Mouse (Mus musculus) kidney, postnatal 0 days (tissue): ENCODE measurements around the gene Kirrel3. TPM values are rescaled to one million over a fixed set of nuclear protein-coding genes. Genes with fewer than 3 reads are reported as not detected.

Source experiments
- ATAC-seq: fragments of 200-750 bp; cut with Nextera tagmentation; replicated peaks from 2 replicates; pipeline ENCODE4 v1.8.0; 2017; ENCODE audit warnings: low read depth, moderate number of reproducible peaks, moderate TSS enrichment, moderate library complexity; ENCODE audit not compliant: low FRiP score
- DNase-seq: peaks from one replicate; pipeline ENCODE4 v3.0.0-alpha.2; 2016; ENCODE audit warnings: low spot score
- H3K27ac ChIP-seq: fragments of 300-500 bp; sonication (generic); 2 replicates; pipeline ENCODE4 v1.5.1; 2014; ENCODE audit warnings: mild to moderate bottlenecking
- H3K27me3 ChIP-seq: fragments of 300-500 bp; sonication (generic); 2 replicates; pipeline ENCODE4 v1.6.1; 2014; ENCODE audit warnings: low read length, mixed read lengths; ENCODE audit not compliant: insufficient read depth
- H3K36me3 ChIP-seq: fragments of 300-500 bp; sonication (generic); 2 replicates; pipeline ENCODE4 v1.6.1; 2014; ENCODE audit warnings: low read length, mixed read lengths; ENCODE audit not compliant: insufficient read depth
- H3K4me1 ChIP-seq: fragments of 300-500 bp; sonication (generic); replicated peaks from 2 replicates; pipeline ENCODE4 v1.6.1; 2014; ENCODE audit warnings: antibody characterized with exemption, low read length, mixed read lengths; ENCODE audit not compliant: insufficient read depth
- H3K4me2 ChIP-seq: fragments of 300-500 bp; sonication (generic); 2 replicates; pipeline ENCODE4 v1.6.1; 2014; ENCODE audit warnings: mild to moderate bottlenecking, low read length, moderate library complexity, mixed read lengths
- H3K4me3 ChIP-seq: fragments of 300-500 bp; sonication (generic); replicated peaks from 2 replicates; pipeline ENCODE4 v1.5.1; 2014; ENCODE audit warnings: low read depth, low read length
- H3K9ac ChIP-seq: fragments of 300-500 bp; sonication (generic); 2 replicates; pipeline ENCODE4 v1.6.1; 2014; ENCODE audit warnings: low read depth, low read length
- H3K9me3 ChIP-seq: fragments of 300-500 bp; sonication (generic); replicated peaks from 2 replicates; pipeline ENCODE4 v1.6.1; 2016; ENCODE audit warnings: low read length, inconsistent platforms, mixed read lengths
- CTCF ChIP-seq: IDR thresholded peaks from 2 replicates; pipeline ENCODE4 v1.5.1; 2016; ENCODE audit warnings: antibody characterized with exemption, low read depth, mild to moderate bottlenecking, moderate library complexity
- WGBS: fragments of 180-500 bp; shearing (Covaris S2); extraction: QIAGEN DNeasy Blood & Tissue Kit; methylation state at CpG from one replicate; pipeline ENCODE4 v1.1.7; 2014; 5-methylcytosine and 5-hydroxymethylcytosine counted together
- polyA plus RNA-seq: library from polyadenylated mRNA; unstranded; fragments of >200 nt; fragmentation: Nextera tagmentation; extraction: Ambion mirVana; gene quantifications from 2 replicates; pipeline ENCODE4 v1.2.1, GENCODE M21; 2015

The Kirrel3 gene
- polyA plus RNA-seq, 1 experiment from 2014 or later: 0.82 TPM

DNA sequence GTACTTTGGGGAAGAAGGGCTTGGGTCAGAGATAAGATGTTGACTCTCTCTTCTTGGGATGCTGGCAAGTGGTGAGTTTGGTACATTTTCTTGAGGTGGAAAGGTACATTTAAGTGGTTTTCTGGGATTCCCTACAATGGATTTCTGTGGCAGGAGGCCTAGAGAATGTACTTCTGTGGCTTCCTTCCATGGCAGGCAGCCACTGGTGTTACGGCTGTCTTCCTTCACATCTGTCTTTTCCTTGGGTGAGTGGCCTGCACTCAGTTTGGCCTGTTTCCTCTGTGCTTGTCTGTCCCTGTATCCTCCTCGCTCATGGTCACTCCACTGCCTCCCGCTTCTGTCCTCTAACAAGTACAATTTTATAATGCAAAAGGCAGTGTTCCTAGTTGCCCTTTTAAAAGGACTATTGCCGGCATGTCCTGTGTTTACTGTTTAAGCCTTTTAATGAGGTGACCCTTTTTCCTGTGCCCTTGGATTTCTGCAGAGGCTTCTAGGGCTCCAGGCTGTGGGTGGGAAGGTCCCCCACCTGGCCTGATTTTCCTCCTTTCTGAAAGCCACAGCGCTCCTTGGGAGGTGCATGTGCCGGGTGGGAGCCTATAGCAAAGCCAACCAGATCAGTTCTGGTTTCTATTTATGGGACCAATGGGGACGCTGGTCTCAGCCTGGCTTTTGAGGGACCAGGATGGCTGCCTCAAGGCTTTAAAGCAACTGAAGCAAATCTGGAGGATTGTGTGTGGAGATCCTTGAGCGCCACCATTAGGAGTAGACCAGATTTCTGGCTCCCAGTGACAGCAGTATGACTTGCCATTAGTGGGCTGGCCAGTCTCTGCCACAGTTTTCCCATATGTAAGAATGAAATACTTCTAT, 491.1 kb downstream of the Kirrel3 start:
- H3K4me1 ChIP-seq: no peaks in the 10 kb centered on the region
- no peaks in the 10 kb centered on the region for H3K9me3 ChIP-seq
- no peak overlapping the region for H3K4me2 ChIP-seq
- no peak overlapping the region for H3K4me3 ChIP-seq
- no peak overlapping the region for H3K27ac ChIP-seq
- peak; percentile 35 for DNase-seq
- no peak for ATAC-seq
- WGBS: 62% methylated on average over 8 of the region's 8 CpGs
- TF ChIP-seq CTCF: no peak
- no peaks in the 10 kb centered on the region for H3K27me3 ChIP-seq
- no peaks in the 10 kb centered on the region for H3K36me3 ChIP-seq
- H3K9ac ChIP-seq: no peak overlapping the region

DNA sequence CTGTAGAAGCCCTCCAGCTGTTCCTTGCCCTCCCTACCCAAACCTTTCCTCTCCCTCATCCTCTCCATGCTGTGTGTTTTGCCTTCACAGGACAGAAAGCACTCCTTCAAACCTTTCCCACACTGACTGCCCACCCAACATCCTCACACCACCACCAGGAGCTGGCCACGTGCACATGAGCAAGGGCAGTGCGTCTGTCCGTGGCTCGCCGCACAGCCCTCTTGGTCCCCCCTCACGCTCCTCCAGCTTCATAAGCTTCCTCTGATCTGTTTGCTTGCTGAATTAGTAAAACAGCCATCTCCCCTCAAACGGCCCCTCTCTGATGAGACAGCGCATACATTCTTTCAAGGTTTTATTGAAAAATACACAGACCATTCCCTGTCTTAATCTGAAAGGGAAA, 492.0 kb downstream of the Kirrel3 start:
- no peaks in the 10 kb centered on the region for H3K27me3 ChIP-seq
- no peak for DNase-seq
- TF ChIP-seq CTCF: no peak
- no peak overlapping the region for H3K27ac ChIP-seq
- H3K4me3 ChIP-seq: no peak overlapping the region
- H3K9me3 ChIP-seq: no peaks in the 10 kb centered on the region
- H3K4me1 ChIP-seq: no peaks in the 10 kb centered on the region
- no peak overlapping the region for H3K4me2 ChIP-seq
- ATAC-seq: no peak
- WGBS: 32% methylated on average over 8 of the region's 8 CpGs
- no peaks in the 10 kb centered on the region for H3K36me3 ChIP-seq
- no peak overlapping the region for H3K9ac ChIP-seq

DNA sequence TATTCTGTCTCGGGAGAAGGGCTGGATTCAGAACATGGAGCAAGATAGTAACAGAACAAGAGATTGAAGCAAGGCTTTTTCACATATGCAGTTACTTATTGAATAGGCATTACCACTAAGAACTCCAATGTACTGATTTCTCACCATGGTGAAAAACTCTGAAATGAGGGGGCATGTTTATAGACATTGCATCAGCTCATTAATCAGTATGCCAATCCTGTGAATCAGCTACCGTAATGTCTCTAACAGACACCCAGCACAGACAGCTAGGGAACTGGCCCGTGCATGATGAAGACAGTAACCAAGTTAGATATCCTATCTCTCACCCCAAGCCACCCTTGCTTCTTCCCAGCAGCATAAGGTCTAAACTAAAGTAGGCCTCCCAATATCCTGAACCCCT, 492.5 kb downstream of the Kirrel3 start:
- DNase-seq (no peak), ATAC-seq (no peak)
- Histone ChIP-seq H3K36me3 (no peaks in the 10 kb centered on the region), H3K27ac (no peak overlapping the region), H3K4me1 (no peaks in the 10 kb centered on the region), H3K27me3 (no peaks in the 10 kb centered on the region), H3K4me2 (no peak overlapping the region), H3K4me3 (no peak overlapping the region), H3K9me3 (no peaks in the 10 kb centered on the region), H3K9ac (no peak overlapping the region)
- 66% methylated on average over 3 of the region's 3 CpGs for WGBS
- TF ChIP-seq CTCF: no peak

DNA sequence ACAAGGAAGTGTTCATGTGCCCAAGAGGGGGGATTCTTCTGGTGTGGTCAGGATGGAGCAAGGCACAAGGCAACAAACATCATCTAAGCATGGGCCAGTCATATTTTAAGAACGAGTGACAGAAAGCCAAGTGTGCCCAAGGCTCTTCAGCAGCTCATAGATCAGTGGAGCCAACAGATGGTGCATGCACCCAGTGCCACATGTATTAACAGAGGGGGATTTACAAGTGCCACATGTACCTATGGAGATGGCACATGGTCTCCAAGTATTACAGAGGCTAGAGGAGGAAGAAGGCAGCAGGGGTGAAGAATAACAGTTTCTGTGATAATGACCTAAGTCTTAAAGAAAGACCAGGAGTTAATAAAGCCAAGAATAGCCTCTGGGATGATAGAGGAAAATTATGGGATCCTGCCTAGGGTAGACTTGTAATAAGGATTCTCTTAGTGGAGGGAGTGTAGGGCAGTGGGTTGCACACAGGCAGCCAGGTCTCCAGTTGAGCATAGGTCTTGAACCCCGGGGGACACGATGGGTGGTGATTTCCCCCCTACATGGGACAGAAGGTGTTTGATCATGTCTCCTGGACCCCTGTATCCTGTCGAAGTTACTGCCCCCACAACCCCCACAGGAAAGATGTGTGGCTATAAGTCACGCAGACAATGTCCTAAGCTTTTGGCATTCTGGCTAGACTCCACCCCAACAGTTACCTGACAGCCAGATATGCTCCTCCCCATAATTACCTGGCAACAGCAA, 495.0 kb downstream of the Kirrel3 start:
- H3K4me1 ChIP-seq: no peaks in the 10 kb centered on the region
- H3K9ac ChIP-seq: no peak overlapping the region
- H3K27ac ChIP-seq: no peak overlapping the region
- 81% methylated on average over 5 of the region's 5 CpGs for WGBS
- H3K9me3 ChIP-seq: no peaks in the 10 kb centered on the region
- H3K4me3 ChIP-seq: no peak overlapping the region
- H3K4me2 ChIP-seq: no peak overlapping the region
- no peaks in the 10 kb centered on the region for H3K27me3 ChIP-seq
- no peak for ATAC-seq
- H3K36me3 ChIP-seq: no peaks in the 10 kb centered on the region
- no peak for TF ChIP-seq CTCF
- no peak for DNase-seq

DNA sequence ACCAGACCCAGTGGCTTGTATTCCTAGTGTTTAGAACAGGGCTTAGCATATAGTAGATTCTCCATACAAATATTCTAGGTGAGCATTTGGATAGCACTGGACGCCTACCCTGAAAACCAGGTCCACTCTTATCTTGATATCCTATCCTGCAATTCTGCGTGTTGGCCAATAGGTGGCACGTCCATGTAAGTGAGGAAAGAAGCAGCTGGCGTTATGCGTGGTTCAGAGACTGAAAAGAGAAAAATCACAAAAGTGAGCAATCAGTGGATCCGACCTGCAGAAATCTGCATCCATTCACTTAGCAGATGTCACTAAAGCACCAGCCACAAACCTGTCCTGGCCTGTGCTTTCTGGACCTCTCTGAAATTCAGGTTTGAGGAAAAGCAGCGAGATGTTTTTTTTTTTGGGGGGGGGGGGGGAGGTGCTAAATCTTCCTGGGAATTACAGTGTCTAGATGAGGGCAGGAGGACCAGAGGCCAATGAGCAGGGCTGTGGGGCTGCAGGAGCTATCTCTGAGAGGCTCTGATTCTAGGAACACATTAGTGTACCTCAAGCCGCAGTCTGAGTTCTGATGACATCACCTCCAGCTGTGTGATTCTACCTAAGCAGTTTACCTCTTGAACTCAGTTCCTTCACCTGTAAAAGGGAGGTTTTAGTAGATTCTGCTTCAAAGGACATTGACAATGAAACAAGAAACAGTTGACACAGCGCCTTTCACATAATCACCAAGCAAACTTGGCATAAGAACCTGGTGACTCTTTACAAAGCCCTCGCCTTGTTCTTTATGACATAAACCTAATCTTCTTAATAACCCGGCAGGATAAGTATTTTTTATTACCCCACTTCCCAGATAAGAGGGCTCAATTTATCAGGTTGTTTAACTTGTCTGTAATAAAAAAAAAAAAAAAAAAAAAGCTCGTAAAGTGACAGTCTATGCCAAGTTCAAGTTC, 498.1 kb downstream of the Kirrel3 start:
- peak overlapping the region; percentile 23; the same call in 1 of the 2 replicates for H3K9ac ChIP-seq
- TF ChIP-seq CTCF: peak; percentile 88
- H3K4me3 ChIP-seq: no peak overlapping the region
- peak overlapping the region; percentile 24; the same call in 1 of the 2 replicates for H3K4me2 ChIP-seq
- H3K9me3 ChIP-seq: no peaks in the 10 kb centered on the region
- no peaks in the 10 kb centered on the region for H3K27me3 ChIP-seq
- DNase-seq: peak; percentile 88
- ATAC-seq: peak; percentile 21; the same call in 1 of the 2 replicates
- no peak overlapping the region for H3K27ac ChIP-seq
- H3K36me3 ChIP-seq: no peaks in the 10 kb centered on the region
- H3K4me1 ChIP-seq: no peaks in the 10 kb centered on the region
- WGBS: 28% methylated on average over 12 of the region's 12 CpGs

DNA sequence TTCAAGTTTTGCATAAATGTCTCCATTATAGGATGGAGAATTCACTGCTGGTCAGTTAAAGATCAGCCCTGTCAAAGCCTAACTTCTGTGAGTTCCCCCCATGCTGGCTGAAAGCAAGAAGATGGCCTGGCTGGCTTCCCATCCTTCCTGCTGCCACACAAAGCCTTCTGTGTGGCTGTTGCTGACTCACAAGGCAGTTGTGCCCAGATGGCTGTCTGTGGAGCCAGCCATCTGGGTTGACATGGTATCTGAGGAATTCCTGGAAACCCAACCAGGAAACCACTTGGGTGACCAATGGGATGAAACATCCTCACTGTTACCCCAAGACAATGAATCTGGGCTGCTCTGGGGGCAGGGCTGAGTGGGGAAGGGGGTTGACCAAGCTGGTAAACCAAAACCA, 500.5 kb downstream of the Kirrel3 start:
- Histone ChIP-seq H3K4me1 (no peaks in the 10 kb centered on the region), H3K36me3 (no peaks in the 10 kb centered on the region), H3K9ac (no peak overlapping the region), H3K4me2 (no peak overlapping the region), H3K27ac (no peak overlapping the region), H3K27me3 (no peaks in the 10 kb centered on the region), H3K4me3 (no peak overlapping the region), H3K9me3 (no peaks in the 10 kb centered on the region)
- no peak for TF ChIP-seq CTCF
- DNase-seq (no peak), ATAC-seq (no peak)
